Mouse (Mus musculus): ENCODE measurements at regions not wholly inside any gene's neighbourhood (a gene's known extent, or its start where the extent isn't known, plus 50 kb on each side); places are given as distances from the start of the nearest gene placed in this dataset.

DNA sequence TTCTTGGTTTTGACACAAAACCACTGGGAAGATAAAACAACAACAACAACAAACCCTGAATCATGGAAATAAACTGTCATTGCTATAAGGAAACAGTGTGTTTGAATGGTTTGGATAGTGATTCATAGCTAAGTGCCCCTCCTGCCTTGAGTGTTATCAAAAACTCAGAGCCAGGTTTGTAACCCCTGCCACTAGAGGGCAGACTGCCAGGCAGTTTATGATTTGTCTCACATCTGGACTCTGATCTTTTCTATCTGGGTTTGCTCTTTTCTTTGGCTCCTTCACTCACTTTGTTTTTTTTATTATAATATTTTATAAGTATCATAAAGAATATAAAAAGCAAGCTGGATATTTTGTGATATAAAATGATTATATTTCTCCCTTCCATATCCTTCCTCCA is 400.1 kb upstream of the Fam92a start:
- no peaks in the 10 kb centered on the region for H3K9me3 ChIP-seq (replicated peaks; ENCODE audit: control insufficient read depth, insufficient read depth, low read length, poor library complexity, severe bottlenecking)
- no peaks in the 10 kb centered on the region for H3K27me3 ChIP-seq (ENCODE audit: control insufficient read depth, insufficient read depth, low read length, poor library complexity, severe bottlenecking)
- H3K36me3 ChIP-seq (ENCODE audit: control insufficient read depth, insufficient read depth, low read length, poor library complexity, severe bottlenecking), result no peaks in the 10 kb centered on the region
- TF ChIP-seq POLR2A (IDR thresholded peaks at IDR 0.05; ENCODE audit: insufficient read depth, low read length) (no peak), CTCF (IDR thresholded peaks at IDR 0.05; ENCODE audit: low read depth, low read length) (peak; percentile 29)
- no peaks in the 10 kb centered on the region for H3K4me1 ChIP-seq (ENCODE audit: control insufficient read depth, insufficient read depth, low read length)
- H3K4me3 ChIP-seq (ENCODE audit: low read depth, low read length), result no peak overlapping the region
- H3K9ac ChIP-seq (ENCODE audit: low read depth, poor library complexity, severe bottlenecking), result no peak overlapping the region
- H3K27ac ChIP-seq (ENCODE audit: insufficient read depth, low read length), result no peak overlapping the region

GRCm38 (mm10) chr4:12570689-12571088 is 398.9 kb upstream of the Fam92a start:
- Histone ChIP-seq H3K4me1 (ENCODE audit: control insufficient read depth, insufficient read depth, low read length) (no peaks in the 10 kb centered on the region), H3K9me3 (replicated peaks; ENCODE audit: control insufficient read depth, insufficient read depth, low read length, poor library complexity, severe bottlenecking) (no peaks in the 10 kb centered on the region), H3K27me3 (ENCODE audit: control insufficient read depth, insufficient read depth, low read length, poor library complexity, severe bottlenecking) (no peaks in the 10 kb centered on the region)

DNA sequence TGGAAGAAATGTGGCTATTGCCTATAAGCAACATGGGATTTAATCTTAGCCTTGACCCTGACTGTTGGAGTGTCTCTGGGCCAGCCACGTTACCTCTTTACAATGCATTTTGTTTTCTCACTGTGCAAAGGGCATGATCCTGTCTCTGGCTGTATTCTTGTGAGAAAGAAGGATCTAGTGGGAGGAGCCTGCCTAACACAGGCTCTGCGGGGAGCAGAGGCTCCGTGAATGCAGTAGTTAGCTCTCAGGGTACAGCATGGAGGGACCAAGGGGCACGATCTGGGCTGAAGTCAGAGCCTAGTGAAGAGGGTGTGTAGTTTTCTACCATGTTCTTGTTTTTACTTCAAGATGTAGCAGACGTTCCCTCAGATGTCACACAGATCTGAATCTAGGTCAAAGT is 395.8 kb upstream of the Fam92a start:
- Histone ChIP-seq H3K36me3 (ENCODE audit: control insufficient read depth, insufficient read depth, low read length, poor library complexity, severe bottlenecking) (no peaks in the 10 kb centered on the region), H3K27me3 (ENCODE audit: control insufficient read depth, insufficient read depth, low read length, poor library complexity, severe bottlenecking) (no peaks in the 10 kb centered on the region), H3K9ac (ENCODE audit: low read depth, poor library complexity, severe bottlenecking) (no peak overlapping the region), H3K4me3 (ENCODE audit: low read depth, low read length) (no peak overlapping the region), H3K27ac (ENCODE audit: insufficient read depth, low read length) (no peak overlapping the region), H3K4me1 (ENCODE audit: control insufficient read depth, insufficient read depth, low read length) (no peaks in the 10 kb centered on the region), H3K9me3 (replicated peaks; ENCODE audit: control insufficient read depth, insufficient read depth, low read length, poor library complexity, severe bottlenecking) (no peaks in the 10 kb centered on the region)
- TF ChIP-seq POLR2A (IDR thresholded peaks at IDR 0.05; ENCODE audit: insufficient read depth, low read length), result no peak
- no peak for TF ChIP-seq CTCF (IDR thresholded peaks at IDR 0.05; ENCODE audit: low read depth, low read length)
- TF ChIP-seq EP300 (IDR thresholded peaks at IDR 0.05; ENCODE audit: insufficient read depth, low read depth, low read length), result no peak

More at GRCm38 (mm10) chr4:12570689-12571088, 398.9 kb upstream of the Fam92a start:
- H3K36me3 ChIP-seq (ENCODE audit: control insufficient read depth, insufficient read depth, low read length, poor library complexity, severe bottlenecking), result no peaks in the 10 kb centered on the region
- TF ChIP-seq CTCF (IDR thresholded peaks at IDR 0.05; ENCODE audit: low read depth, low read length) (no peak), EP300 (IDR thresholded peaks at IDR 0.05; ENCODE audit: insufficient read depth, low read depth, low read length) (no peak), POLR2A (IDR thresholded peaks at IDR 0.05; ENCODE audit: insufficient read depth, low read length) (no peak)
- no peak overlapping the region for H3K27ac ChIP-seq (ENCODE audit: insufficient read depth, low read length)
- H3K9ac ChIP-seq (ENCODE audit: low read depth, poor library complexity, severe bottlenecking), result no peak overlapping the region
- no peak overlapping the region for H3K4me3 ChIP-seq (ENCODE audit: low read depth, low read length)

DNA sequence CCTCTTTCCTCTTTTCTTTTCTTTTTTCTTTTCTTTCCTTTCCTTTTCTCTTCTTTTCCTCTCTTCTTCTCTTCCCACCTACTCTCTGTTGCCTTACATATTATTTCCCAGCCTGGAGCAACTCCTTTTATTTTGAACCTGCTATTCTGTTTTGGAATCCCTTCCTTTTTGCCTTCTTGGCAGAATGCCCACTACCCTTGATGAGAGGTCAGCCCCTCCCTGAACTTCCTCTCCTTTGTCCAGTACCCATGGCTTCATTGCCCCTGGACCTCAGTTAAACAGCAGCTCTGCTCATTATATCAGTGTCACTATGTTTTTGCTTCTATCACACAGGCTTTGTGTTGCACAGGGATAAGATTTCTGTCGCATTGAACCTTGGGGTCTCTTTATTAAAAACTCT is 391.2 kb upstream of the Fam92a start:
- Histone ChIP-seq H3K9me3 (replicated peaks; ENCODE audit: control insufficient read depth, insufficient read depth, low read length, poor library complexity, severe bottlenecking) (no peaks in the 10 kb centered on the region), H3K27ac (ENCODE audit: insufficient read depth, low read length) (no peak overlapping the region), H3K4me3 (ENCODE audit: low read depth, low read length) (no peak overlapping the region), H3K9ac (ENCODE audit: low read depth, poor library complexity, severe bottlenecking) (no peak overlapping the region), H3K4me1 (ENCODE audit: control insufficient read depth, insufficient read depth, low read length) (no peaks in the 10 kb centered on the region), H3K36me3 (ENCODE audit: control insufficient read depth, insufficient read depth, low read length, poor library complexity, severe bottlenecking) (no peaks in the 10 kb centered on the region), H3K27me3 (ENCODE audit: control insufficient read depth, insufficient read depth, low read length, poor library complexity, severe bottlenecking) (no peaks in the 10 kb centered on the region)
- TF ChIP-seq CTCF (IDR thresholded peaks at IDR 0.05; ENCODE audit: low read depth, low read length), result no peak
- no peak for TF ChIP-seq POLR2A (IDR thresholded peaks at IDR 0.05; ENCODE audit: insufficient read depth, low read length)
- TF ChIP-seq EP300 (IDR thresholded peaks at IDR 0.05; ENCODE audit: insufficient read depth, low read depth, low read length), result no peak

DNA sequence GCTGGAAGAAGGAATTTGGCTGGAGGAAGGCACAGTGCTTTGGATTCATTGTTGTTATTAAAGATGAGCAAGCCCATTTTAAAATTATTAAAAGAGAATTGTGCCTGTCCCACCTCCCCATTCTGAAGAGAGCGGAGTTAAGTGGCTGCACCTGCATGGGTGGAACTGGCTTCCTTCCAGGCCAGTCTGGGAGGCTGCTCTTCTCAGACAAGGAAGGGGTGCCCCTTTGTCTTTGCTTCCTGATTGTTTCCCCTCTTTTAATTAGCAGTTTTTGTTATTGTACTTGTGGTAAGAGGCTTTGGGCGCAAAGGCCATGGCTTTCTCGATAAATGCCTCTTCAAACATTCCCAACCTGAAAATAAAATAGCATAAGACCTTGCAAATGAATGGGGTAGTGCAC is 388.7 kb upstream of the Fam92a start:
- Histone ChIP-seq H3K4me3 (ENCODE audit: low read depth, low read length) (no peak overlapping the region), H3K9me3 (replicated peaks; ENCODE audit: control insufficient read depth, insufficient read depth, low read length, poor library complexity, severe bottlenecking) (no peaks in the 10 kb centered on the region), H3K27ac (ENCODE audit: insufficient read depth, low read length) (no peak overlapping the region), H3K36me3 (ENCODE audit: control insufficient read depth, insufficient read depth, low read length, poor library complexity, severe bottlenecking) (no peaks in the 10 kb centered on the region), H3K27me3 (ENCODE audit: control insufficient read depth, insufficient read depth, low read length, poor library complexity, severe bottlenecking) (no peaks in the 10 kb centered on the region), H3K4me1 (ENCODE audit: control insufficient read depth, insufficient read depth, low read length) (no peaks in the 10 kb centered on the region), H3K9ac (ENCODE audit: low read depth, poor library complexity, severe bottlenecking) (no peak overlapping the region)
- TF ChIP-seq CTCF (IDR thresholded peaks at IDR 0.05; ENCODE audit: low read depth, low read length), result no peak
- no peak for TF ChIP-seq EP300 (IDR thresholded peaks at IDR 0.05; ENCODE audit: insufficient read depth, low read depth, low read length)
- TF ChIP-seq POLR2A (IDR thresholded peaks at IDR 0.05; ENCODE audit: insufficient read depth, low read length), result no peak

DNA sequence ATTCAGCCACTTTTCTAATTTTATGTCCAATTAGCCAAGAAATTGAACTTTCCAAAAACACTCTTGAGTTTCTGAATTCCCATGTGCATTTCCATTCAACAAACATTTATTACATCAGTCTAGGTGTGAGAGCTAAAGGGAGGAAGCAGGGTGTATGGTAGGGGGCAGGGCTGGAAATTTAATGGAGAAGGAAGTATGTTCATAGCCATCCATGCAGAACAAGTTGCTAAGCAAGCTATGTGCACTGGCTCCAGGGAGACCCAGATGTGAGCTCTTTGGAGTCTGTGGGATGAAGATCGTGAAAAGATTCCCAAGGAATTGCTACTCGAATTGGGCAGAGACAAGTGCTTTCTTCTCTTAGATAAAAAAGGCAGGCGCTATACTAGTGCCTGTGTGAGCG is 388.2 kb upstream of the Fam92a start:
- no peak for TF ChIP-seq POLR2A (IDR thresholded peaks at IDR 0.05; ENCODE audit: insufficient read depth, low read length)
- no peak for TF ChIP-seq CTCF (IDR thresholded peaks at IDR 0.05; ENCODE audit: low read depth, low read length)
- TF ChIP-seq EP300 (IDR thresholded peaks at IDR 0.05; ENCODE audit: insufficient read depth, low read depth, low read length), result no peak
- no peaks in the 10 kb centered on the region for H3K36me3 ChIP-seq (ENCODE audit: control insufficient read depth, insufficient read depth, low read length, poor library complexity, severe bottlenecking)
- H3K4me1 ChIP-seq (ENCODE audit: control insufficient read depth, insufficient read depth, low read length), result no peaks in the 10 kb centered on the region
- H3K27me3 ChIP-seq (ENCODE audit: control insufficient read depth, insufficient read depth, low read length, poor library complexity, severe bottlenecking), result no peaks in the 10 kb centered on the region
- no peak overlapping the region for H3K27ac ChIP-seq (ENCODE audit: insufficient read depth, low read length)
- no peak overlapping the region for H3K4me3 ChIP-seq (ENCODE audit: low read depth, low read length)
- H3K9me3 ChIP-seq (replicated peaks; ENCODE audit: control insufficient read depth, insufficient read depth, low read length, poor library complexity, severe bottlenecking), result no peaks in the 10 kb centered on the region
- H3K9ac ChIP-seq (ENCODE audit: low read depth, poor library complexity, severe bottlenecking), result no peak overlapping the region

All from ES-Bruce4 (cell line).